Mouse (Mus musculus): ENCODE data around the gene Tubgcp4.
"Not testable (repeated sequence)": the region's sequence is repeated elsewhere in the genome, so short reads cannot be mapped to it uniquely, and the experiment has no call there.

Tubgcp4 gene

DNA sequence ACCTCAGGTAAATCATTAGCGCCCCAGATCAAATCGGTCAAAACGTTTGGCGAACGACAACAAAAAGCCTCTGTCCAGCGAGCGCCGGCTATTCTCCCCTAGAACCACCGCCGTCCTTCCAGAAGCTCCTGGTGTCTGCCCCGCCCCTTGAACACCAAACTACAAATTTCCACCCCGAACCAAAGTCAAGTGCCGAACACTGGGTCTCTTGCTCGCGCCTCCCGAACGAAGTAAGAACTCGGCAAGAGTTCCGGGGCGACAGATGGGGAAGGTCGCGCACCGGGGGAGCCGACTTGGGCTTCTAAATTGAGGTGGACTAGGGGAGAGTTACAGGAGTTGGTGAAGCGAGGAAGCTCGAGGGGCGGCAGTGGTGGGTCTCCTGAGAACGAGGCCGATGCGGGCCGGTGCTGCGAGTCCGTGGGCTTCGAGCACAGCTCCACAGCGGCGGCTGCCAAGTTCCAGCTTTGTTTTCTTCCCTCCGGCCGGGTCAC lies at the start of gene Tubgcp4:
Tubgcp4 (plus strand) TSS at position 174 of the 491 bp plus-strand sequence.
- DNase-seq (ENCODE audit: low read depth) = no peak

DNA sequence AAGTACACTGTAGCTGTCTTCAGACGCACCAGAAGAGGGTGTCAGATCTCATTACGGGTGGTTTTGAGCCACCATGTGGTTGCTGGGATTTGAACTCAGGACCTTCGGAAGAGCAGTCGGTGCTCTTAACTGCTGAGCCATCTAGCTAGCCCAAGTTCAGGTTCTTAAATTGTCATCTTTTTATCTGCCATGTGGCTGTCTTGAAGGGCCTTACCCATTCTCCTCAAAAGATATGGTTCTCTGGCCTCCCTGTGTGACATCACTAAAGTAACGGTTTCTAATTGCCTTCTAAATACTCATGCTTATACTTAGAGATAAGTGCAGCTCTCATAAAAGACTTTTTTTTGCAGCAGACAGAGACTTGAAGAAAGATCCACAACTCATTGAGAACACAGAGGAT lies 44.2 kb upstream of the Tubgcp4 start:
- DNase-seq (ENCODE audit: low read depth) = not testable (repeated sequence)

- DNase-seq (ENCODE audit: low read depth) = no peak
Measured at GRCm38 (mm10) chr2:121127536-121127935, 42.9 kb upstream of the Tubgcp4 start.

GRCm38 (mm10) chr2:121128865-121129620 lies 41.4 kb upstream of the Tubgcp4 start:
- no peak for DNase-seq (ENCODE audit: low read depth)

DNA sequence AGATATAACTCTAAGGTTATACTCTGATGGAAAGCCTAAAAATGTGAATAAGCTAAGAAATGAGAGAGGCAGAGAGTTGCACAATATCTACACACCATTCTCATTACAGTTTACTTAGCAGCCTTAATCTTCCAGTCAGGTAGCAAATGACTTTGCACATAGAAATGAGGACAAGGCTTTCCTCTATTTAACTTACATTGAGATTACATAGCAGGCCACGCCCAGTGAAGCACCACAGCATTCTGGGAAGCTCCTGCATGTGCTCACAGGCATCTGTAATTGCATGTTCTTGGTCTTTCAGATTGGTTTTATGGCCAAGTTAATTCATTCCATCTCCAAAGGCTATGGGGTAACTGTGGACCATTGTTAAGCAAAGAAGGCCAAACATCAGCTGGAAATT lies 37.6 kb upstream of the Tubgcp4 start:
- DNase-seq (ENCODE audit: low read depth) = no peak

DNA sequence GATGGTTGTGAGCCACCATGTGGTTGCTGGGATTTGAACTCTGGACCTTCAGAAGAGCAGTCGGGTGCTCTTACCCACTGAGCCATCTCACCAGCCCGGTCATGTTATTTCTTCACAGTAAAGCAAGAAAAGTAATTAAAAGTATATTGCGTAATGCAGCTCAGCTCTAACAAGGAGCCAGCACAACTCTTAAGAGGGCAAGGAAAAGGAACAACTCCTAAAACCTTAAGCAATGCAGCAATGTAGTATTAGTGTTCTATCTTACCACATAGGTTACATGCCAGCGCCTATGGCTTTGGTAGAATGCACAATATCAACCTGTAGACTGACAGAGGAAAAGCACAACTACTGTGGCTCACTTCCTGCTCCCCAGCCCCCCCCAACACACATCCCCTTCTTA lies 33.1 kb upstream of the Tubgcp4 start:
- peak; percentile 33 for DNase-seq (ENCODE audit: low read depth)

GRCm38 (mm10) chr2:121139266-121140017 lies 31.0 kb upstream of the Tubgcp4 start:
- no peak for DNase-seq (ENCODE audit: low read depth)

GRCm38 (mm10) chr2:121140018-121140882 lies 30.2 kb upstream of the Tubgcp4 start, which contains the start of the genes Adal and Lcmt2:
Gene Adal (plus strand): TSS chr2:121140428.
Gene Lcmt2 (minus strand): TSS chr2:121140653.
- DNase-seq (ENCODE audit: low read depth) = peak; percentile 93

DNA sequence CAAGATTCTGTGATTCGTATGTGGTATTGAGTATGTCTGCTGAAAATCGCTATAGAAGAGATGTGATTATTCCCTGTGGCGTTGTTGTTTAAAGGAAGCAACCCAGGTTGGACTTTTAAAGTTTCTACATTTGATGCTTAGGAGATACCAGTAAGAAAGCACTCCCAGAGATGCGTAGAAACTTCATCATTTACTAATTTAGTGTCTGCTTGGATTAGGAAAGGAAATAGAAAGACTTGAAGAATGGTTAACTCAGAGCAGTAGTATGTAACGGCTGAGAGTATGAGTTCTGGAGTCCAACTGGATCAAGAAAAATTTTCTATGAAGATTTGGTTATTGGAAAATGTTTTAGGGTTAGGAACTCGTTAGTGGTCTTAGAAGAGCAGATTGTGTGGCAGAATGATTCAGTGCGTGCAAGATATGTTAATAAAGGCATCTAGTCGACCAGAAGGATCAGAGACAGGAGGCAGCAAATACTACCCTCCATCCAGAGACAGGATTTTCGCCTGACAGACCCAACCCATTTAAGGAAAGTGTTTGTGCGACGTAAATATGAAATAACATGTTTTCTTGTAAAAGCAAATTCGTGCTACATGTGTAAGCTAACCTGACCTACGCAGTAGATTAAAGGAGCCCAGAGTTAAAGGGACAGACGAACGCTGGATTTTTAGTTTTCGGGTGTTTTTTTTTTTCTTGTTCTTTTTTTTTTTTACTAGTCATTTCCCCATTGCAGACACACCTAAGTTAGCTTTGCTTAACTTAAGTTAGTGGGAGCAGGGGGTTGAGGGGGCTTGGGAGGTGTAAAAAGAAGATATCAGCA lies 29.0 kb upstream of the Tubgcp4 start:
- DNase-seq (ENCODE audit: low read depth) = peak; percentile 34

GRCm38 (mm10) chr2:121142415-121142814 lies 28.0 kb upstream of the Tubgcp4 start:
- no peak for DNase-seq (ENCODE audit: low read depth)

DNA sequence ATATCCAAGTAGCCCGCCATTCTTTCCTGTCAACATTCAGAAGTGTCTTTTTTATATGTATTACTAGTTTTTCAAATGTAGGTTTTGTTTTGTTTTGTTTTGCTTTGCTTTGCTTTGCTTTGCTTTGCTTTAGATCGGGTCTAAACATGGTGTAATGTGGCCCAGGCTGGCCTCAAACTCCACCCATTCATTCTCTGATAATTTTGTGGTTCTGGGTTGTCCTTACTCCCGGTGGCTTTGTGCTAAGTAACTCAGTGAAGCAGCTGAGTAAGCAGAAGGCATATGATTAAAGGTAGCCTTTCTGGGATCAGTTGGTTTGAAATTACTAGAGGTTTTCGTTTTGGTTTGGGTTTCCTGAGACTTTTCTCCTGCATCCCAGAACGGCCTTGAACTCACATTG lies 20.8 kb upstream of the Tubgcp4 start:
- DNase-seq (ENCODE audit: low read depth) = no peak

DNA sequence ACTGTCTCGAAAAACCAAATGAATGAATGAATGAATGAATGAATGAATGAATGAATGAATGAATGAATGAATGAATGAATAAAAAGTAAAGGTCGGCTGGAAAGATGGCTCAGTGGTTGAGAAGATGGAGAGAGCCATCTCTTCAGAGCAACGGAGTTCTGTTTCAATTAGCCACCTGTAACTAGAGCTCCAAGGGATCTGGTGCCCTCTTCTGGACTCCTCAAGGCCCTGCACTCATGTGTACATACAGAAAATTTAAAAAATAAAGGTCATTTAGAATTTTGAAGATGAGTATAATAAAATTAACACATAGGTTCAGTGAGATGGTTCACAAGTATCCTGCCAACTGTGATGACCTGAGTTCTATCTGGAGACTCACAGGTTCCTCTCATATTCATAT lies 17.4 kb upstream of the Tubgcp4 start:
- DNase-seq (ENCODE audit: low read depth) = no peak

DNA sequence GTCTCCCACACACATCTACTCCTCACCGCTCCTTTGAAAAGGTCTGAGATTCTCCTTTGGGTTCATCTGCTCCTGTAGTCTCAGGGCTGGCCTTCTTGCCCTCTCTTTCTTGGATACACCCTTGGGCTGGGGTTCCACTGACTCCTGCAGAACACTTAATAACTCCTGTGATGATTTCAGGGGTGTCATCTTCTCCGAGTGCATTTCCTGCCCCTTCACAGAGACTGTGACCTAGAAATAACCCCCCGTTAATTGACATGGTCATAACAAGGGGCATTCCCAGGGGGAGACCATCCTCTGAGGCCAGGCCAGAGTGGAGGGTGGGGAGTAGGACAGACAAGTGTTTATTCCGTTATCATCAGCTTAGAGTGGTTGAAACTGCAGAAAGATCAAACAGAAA lies 1.3 kb upstream of the Tubgcp4 start:
- DNase-seq (ENCODE audit: low read depth) = peak; percentile 11

DNA sequence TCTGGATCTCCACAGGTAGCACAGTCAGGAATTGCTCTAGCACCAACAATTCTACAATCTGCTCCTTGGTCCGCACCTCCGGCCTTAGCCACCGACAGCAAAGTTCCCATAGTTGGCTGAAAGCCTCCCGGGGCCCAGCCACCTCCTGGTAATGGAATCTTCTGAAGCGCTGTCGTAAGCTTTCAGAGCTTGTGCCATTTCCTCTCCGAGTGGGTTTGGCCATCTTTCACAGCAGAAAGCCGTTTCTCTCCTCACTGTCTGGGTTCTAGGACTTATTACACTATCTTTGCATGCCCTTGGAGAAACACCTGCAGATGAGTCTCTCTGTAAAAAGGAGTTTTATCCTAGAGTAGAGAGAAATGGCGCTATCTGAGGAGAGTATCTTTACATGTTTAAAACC lies 552 bp upstream of the Tubgcp4 start:
- peak; percentile 53 for DNase-seq (ENCODE audit: low read depth)

GRCm38 (mm10) chr2:121170980-121171742 lies 707 bp downstream of the Tubgcp4 start, which contains the start of gene Zscan29:
Gene Zscan29 (minus strand): TSS chr2:121171125.
- DNase-seq (ENCODE audit: low read depth) = peak; percentile 92

DNA sequence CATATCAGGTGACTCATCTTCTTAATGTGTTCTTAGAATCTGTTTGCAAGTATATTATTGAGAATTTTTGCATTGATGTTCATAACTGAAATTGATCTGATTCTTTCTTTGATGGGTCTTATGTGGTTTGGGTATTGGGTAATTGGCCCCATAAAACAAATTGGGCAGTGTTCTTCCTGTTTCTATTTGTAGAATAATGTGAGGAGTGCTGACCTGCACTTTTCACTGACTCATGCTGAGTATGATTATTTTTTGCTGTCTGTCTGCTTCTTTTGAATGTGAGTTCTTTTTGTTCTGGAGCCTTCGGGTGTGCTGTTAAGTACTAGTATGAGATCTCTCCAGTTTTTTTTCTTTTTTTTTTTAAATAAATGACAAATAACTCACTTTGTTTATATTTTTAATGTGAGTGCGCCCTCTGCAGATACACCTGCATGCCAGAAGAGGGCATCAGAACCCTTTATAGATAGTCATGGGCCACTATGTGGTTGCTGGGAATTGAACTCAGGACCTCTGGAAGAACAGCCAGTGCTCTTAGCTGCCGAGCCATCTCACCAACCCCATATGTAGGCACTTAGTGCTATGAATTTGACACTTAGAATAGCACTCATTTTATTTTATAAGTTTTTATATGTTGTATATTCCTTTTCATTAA lies 8.5 kb downstream of the Tubgcp4 start:
- no peak for DNase-seq (ENCODE audit: low read depth)

- no peak for DNase-seq (ENCODE audit: low read depth)
Measured at GRCm38 (mm10) chr2:121183431-121183830, 13.0 kb downstream of the Tubgcp4 start.

- DNase-seq (ENCODE audit: low read depth) = no peak
Measured at GRCm38 (mm10) chr2:121184142-121184541, 13.7 kb downstream of the Tubgcp4 start.

DNA sequence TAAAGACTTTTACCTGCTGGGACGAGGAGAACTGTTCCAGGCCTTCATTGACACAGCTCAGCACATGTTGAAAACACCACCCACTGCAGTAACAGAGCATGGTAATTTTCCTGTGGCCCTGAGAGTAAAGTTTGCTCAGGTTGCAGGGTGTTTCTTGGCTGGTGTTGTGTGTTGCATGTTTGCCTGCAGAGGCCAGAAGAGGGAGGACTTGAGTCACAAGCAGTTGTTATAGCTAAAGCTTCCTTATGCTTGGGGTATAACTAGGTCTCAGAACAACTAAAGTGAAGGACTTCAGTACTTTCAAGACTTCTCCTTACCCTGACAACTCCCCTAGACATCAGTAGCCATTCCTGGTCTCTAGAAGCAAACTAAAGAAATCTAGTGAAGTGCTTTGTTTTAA lies 18.1 kb downstream of the Tubgcp4 start:
- DNase-seq (ENCODE audit: low read depth) = no peak

- DNase-seq (ENCODE audit: low read depth) = no peak
Measured at GRCm38 (mm10) chr2:121195466-121195865, 25.0 kb downstream of the Tubgcp4 start.

Data from naive thymus-derived CD4-positive, alpha-beta T cell, adult 2 months (primary cell).